Mouse (Mus musculus) neural tube, embryonic 14.5 days (tissue): ENCODE measurements around the gene Cfap45. TPM values are rescaled to one million over a fixed set of nuclear protein-coding genes. Genes with fewer than 3 reads are reported as not detected.

Experiments
- ATAC-seq: fragments of 200-750 bp; cut with Nextera tagmentation; 2 replicates; pipeline ENCODE4 v1.8.0; 2017; ENCODE audit warnings: low read depth, mild to moderate bottlenecking, moderate TSS enrichment, moderate library complexity
- H3K27ac ChIP-seq: fragments of 300-500 bp; sonication (generic); 2 replicates; pipeline ENCODE4 v1.5.1; 2014; ENCODE audit warnings: low read depth, mild to moderate bottlenecking, control low read depth, low read length, moderate library complexity, mixed read lengths
- H3K27me3 ChIP-seq: fragments of 300-500 bp; sonication (generic); 2 replicates; pipeline ENCODE4 v1.6.1; 2014; ENCODE audit warnings: low read length; ENCODE audit not compliant: control insufficient read depth, insufficient read depth
- H3K36me3 ChIP-seq: fragments of 300-500 bp; sonication (generic); 2 replicates; pipeline ENCODE4 v1.6.1; 2014; ENCODE audit warnings: low read length, mixed read lengths; ENCODE audit not compliant: control insufficient read depth, insufficient read depth
- H3K4me1 ChIP-seq: fragments of 300-500 bp; sonication (generic); 2 replicates; pipeline ENCODE4 v1.6.1; 2014; ENCODE audit warnings: low read length; ENCODE audit not compliant: control insufficient read depth, insufficient read depth
- H3K4me2 ChIP-seq: fragments of 300-500 bp; sonication (generic); 2 replicates; pipeline ENCODE4 v1.6.1; 2014; ENCODE audit warnings: mild to moderate bottlenecking, low read depth, low read length, control low read depth
- H3K4me3 ChIP-seq: fragments of 300-500 bp; sonication (generic); 2 replicates; pipeline ENCODE4 v1.5.1; 2014; ENCODE audit warnings: low read depth, low read length, control low read depth, mixed read lengths
- H3K9ac ChIP-seq: fragments of 300-500 bp; sonication (generic); replicated peaks from 2 replicates; pipeline ENCODE4 v1.6.1; 2014; ENCODE audit warnings: low read depth, mild to moderate bottlenecking, control low read depth, low read length, mixed read lengths
- H3K9me3 ChIP-seq: fragments of 300-500 bp; sonication (generic); 2 replicates; pipeline ENCODE4 v1.6.1; 2016; ENCODE audit warnings: low read length; ENCODE audit not compliant: control insufficient read depth
- WGBS: fragments of 180-500 bp; shearing (Covaris S2); extraction: QIAGEN DNeasy Blood & Tissue Kit; methylation state at CpG from one replicate; pipeline ENCODE4 v1.1.7; 2014; 5-methylcytosine and 5-hydroxymethylcytosine counted together
- polyA plus RNA-seq: library from polyadenylated mRNA; unstranded; fragments of >200 nt; fragmentation: Nextera tagmentation; extraction: Ambion mirVana; gene quantifications from 2 replicates; pipeline ENCODE4 v1.2.1, GENCODE M21; 2014

Cfap45 gene
- polyA plus RNA-seq, 1 experiment from 2014 or later, result 3.5 TPM

- Histone ChIP-seq H3K36me3 (no peaks in the 10 kb centered on the region), H3K27ac (peak overlapping the region; percentile 45; the same call in 1 of the 2 replicates), H3K4me2 (peak overlapping the region; percentile 84), H3K27me3 (no peaks in the 10 kb centered on the region), H3K9ac (peak overlapping the region; percentile 51), H3K4me1 (peaks cover 40% of the 10 kb centered on the region), H3K4me3 (peak overlapping the region; percentile 59), H3K9me3 (no peaks in the 10 kb centered on the region)
- peak; percentile 6 for ATAC-seq
- WGBS, result under 1% methylated on average over 12 of the region's 12 CpGs
Observed at GRCm38 (mm10) chr1:172482518-172483360, 37.9 kb upstream of the Cfap45 start.

GRCm38 (mm10) chr1:172483361-172483660 lies 37.3 kb upstream of the Cfap45 start:
- Histone ChIP-seq H3K27me3 (no peaks in the 10 kb centered on the region), H3K4me3 (peak overlapping the region; percentile 59), H3K9me3 (no peaks in the 10 kb centered on the region), H3K27ac (no peak overlapping the region; the same call in 1 of the 2 replicates), H3K4me1 (peaks cover 40% of the 10 kb centered on the region), H3K4me2 (peak overlapping the region; percentile 84), H3K9ac (peak overlapping the region; percentile 51), H3K36me3 (no peaks in the 10 kb centered on the region)
- WGBS, result 13% methylated on average over 4 of the region's 4 CpGs
- peak; percentile 10; the same call in 1 of the 2 replicates for ATAC-seq

- Histone ChIP-seq H3K36me3 (no peaks in the 10 kb centered on the region), H3K4me2 (peak overlapping the region; percentile 84), H3K9ac (peak overlapping the region; percentile 35; the same call in 1 of the 2 replicates), H3K9me3 (no peaks in the 10 kb centered on the region), H3K4me1 (peaks cover 40% of the 10 kb centered on the region), H3K27me3 (no peaks in the 10 kb centered on the region), H3K4me3 (peak overlapping the region; percentile 59), H3K27ac (no peak overlapping the region)
- ATAC-seq, result no peak
- WGBS, result 20% methylated on average over 11 of the region's 11 CpGs
Observed at GRCm38 (mm10) chr1:172484236-172484635, 36.4 kb upstream of the Cfap45 start.

- no peaks in the 10 kb centered on the region for H3K9me3 ChIP-seq
- 40% methylated on average over 13 of the region's 13 CpGs for WGBS
- no peaks in the 10 kb centered on the region for H3K36me3 ChIP-seq
- peak overlapping the region; percentile 84 for H3K4me2 ChIP-seq
- H3K9ac ChIP-seq, result 0 out of 2 replicates have a peak overlapping the region, but pooled peaks have one; percentile 35
- no peak overlapping the region for H3K27ac ChIP-seq
- no peaks in the 10 kb centered on the region for H3K27me3 ChIP-seq
- H3K4me1 ChIP-seq, result peaks cover 40% of the 10 kb centered on the region
- peak overlapping the region; percentile 59 for H3K4me3 ChIP-seq
- ATAC-seq, result no peak
Observed at GRCm38 (mm10) chr1:172484671-172485070, 35.9 kb upstream of the Cfap45 start.

- Histone ChIP-seq H3K27ac (no peak overlapping the region), H3K9ac (0 out of 2 replicates have a peak overlapping the region, but pooled peaks have one; percentile 7), H3K4me2 (peak overlapping the region; percentile 84), H3K4me3 (peak overlapping the region; percentile 1; the same call in 1 of the 2 replicates), H3K4me1 (peaks cover 40% of the 10 kb centered on the region), H3K27me3 (no peaks in the 10 kb centered on the region), H3K36me3 (no peaks in the 10 kb centered on the region), H3K9me3 (no peaks in the 10 kb centered on the region)
- WGBS, result 14% methylated on average over 6 of the region's 6 CpGs
- ATAC-seq, result no peak
Observed at GRCm38 (mm10) chr1:172485821-172486220, 34.8 kb upstream of the Cfap45 start.

- Histone ChIP-seq H3K27ac (no peak overlapping the region), H3K9me3 (no peaks in the 10 kb centered on the region), H3K4me1 (peaks cover 40% of the 10 kb centered on the region), H3K36me3 (no peaks in the 10 kb centered on the region), H3K9ac (0 out of 2 replicates have a peak overlapping the region, but pooled peaks have one; percentile 7), H3K27me3 (no peaks in the 10 kb centered on the region), H3K4me2 (peak overlapping the region; percentile 84), H3K4me3 (0 out of 2 replicates have a peak overlapping the region, but pooled peaks have one; percentile 1)
- no peak for ATAC-seq
- 7% methylated on average over 4 of the region's 4 CpGs for WGBS
Observed at GRCm38 (mm10) chr1:172486236-172486635, 34.4 kb upstream of the Cfap45 start.

GRCm38 (mm10) chr1:172486651-172487050 lies 34.0 kb upstream of the Cfap45 start:
- Histone ChIP-seq H3K9ac (no peak overlapping the region), H3K36me3 (no peaks in the 10 kb centered on the region), H3K4me1 (peaks cover 40% of the 10 kb centered on the region), H3K4me2 (peak overlapping the region; percentile 84), H3K27me3 (no peaks in the 10 kb centered on the region), H3K4me3 (no peak overlapping the region), H3K9me3 (no peaks in the 10 kb centered on the region), H3K27ac (no peak overlapping the region)
- no peak for ATAC-seq
- 25% methylated on average over 5 of the region's 5 CpGs for WGBS

GRCm38 (mm10) chr1:172487859-172488258 lies 32.7 kb upstream of the Cfap45 start:
- Histone ChIP-seq H3K4me2 (no peak overlapping the region), H3K27ac (no peak overlapping the region), H3K4me3 (no peak overlapping the region), H3K9me3 (no peaks in the 10 kb centered on the region), H3K27me3 (no peaks in the 10 kb centered on the region), H3K4me1 (peaks cover 40% of the 10 kb centered on the region), H3K9ac (no peak overlapping the region), H3K36me3 (no peaks in the 10 kb centered on the region)
- 82% methylated on average over 4 of the region's 4 CpGs for WGBS
- no peak for ATAC-seq

- no peaks in the 10 kb centered on the region for H3K27me3 ChIP-seq
Observed at GRCm38 (mm10) chr1:172488831-172489230, 31.8 kb upstream of the Cfap45 start.

More at GRCm38 (mm10) chr1:172488831-172489230, 31.8 kb upstream of the Cfap45 start:
- H3K27ac ChIP-seq, result no peak overlapping the region
- H3K4me3 ChIP-seq, result no peak overlapping the region
- no peaks in the 10 kb centered on the region for H3K9me3 ChIP-seq
- no peak for ATAC-seq
- no peak overlapping the region for H3K4me2 ChIP-seq
- H3K4me1 ChIP-seq, result peaks cover 36% of the 10 kb centered on the region
- H3K9ac ChIP-seq, result no peak overlapping the region
- WGBS, result 75% methylated on average over 7 of the region's 7 CpGs
- H3K36me3 ChIP-seq, result no peaks in the 10 kb centered on the region
